Mouse (Mus musculus) heart, postnatal 0 days (tissue): ENCODE results near the gene Fam163b. TPM values are rescaled to one million over a fixed set of nuclear protein-coding genes. Genes with fewer than 3 reads are reported as not detected.

Source experiments
- ATAC-seq: fragments of 200-750 bp; cut with Nextera tagmentation; 2 replicates; pipeline ENCODE4 v1.8.0; 2017; ENCODE audit warnings: low read depth, moderate number of reproducible peaks, moderate library complexity; ENCODE audit not compliant: insufficient read depth
- DNase-seq: peaks from one replicate; pipeline ENCODE4 v3.0.0-alpha.2; 2016; ENCODE audit warnings: low spot score
- H3K27ac ChIP-seq: fragments of 300-500 bp; sonication (generic); 2 replicates; pipeline ENCODE4 v1.5.1; 2014; ENCODE audit warnings: low read depth, mild to moderate bottlenecking
- H3K27me3 ChIP-seq: fragments of 300-500 bp; sonication (generic); 2 replicates; pipeline ENCODE4 v1.6.1; 2014; ENCODE audit warnings: low read length, mixed read lengths; ENCODE audit not compliant: control insufficient read depth, insufficient read depth
- H3K36me3 ChIP-seq: fragments of 300-500 bp; sonication (generic); replicated peaks from 2 replicates; pipeline ENCODE4 v1.6.1; 2014; ENCODE audit warnings: low read length, mixed read lengths; ENCODE audit not compliant: control insufficient read depth, insufficient read depth
- H3K4me1 ChIP-seq: fragments of 300-500 bp; sonication (generic); 2 replicates; pipeline ENCODE4 v1.6.1; 2014; ENCODE audit warnings: antibody characterized with exemption; ENCODE audit not compliant: control insufficient read depth, insufficient read depth
- H3K4me2 ChIP-seq: fragments of 300-500 bp; sonication (generic); 2 replicates; pipeline ENCODE4 v1.6.1; 2014; ENCODE audit warnings: low read depth, mild to moderate bottlenecking, low read length, moderate library complexity
- H3K4me3 ChIP-seq: fragments of 300-500 bp; sonication (generic); 2 replicates; pipeline ENCODE4 v1.5.1; 2014; ENCODE audit warnings: low read depth, low read length
- H3K9ac ChIP-seq: fragments of 300-500 bp; sonication (generic); replicated peaks from 2 replicates; pipeline ENCODE4 v1.6.1; 2014; ENCODE audit warnings: low read depth, low read length, mixed read lengths
- H3K9me3 ChIP-seq: fragments of 300-500 bp; sonication (generic); replicated peaks from 2 replicates; pipeline ENCODE4 v1.6.1; 2016; ENCODE audit warnings: low read length; ENCODE audit not compliant: control insufficient read depth
- CTCF ChIP-seq: IDR thresholded peaks from 2 replicates; pipeline ENCODE4 v1.5.1; 2016; ENCODE audit warnings: antibody characterized with exemption, control low read depth, low read depth
- EP300 ChIP-seq: IDR thresholded peaks from 2 replicates; pipeline ENCODE4 v1.6.1; 2016; ENCODE audit warnings: antibody characterized with exemption, low read depth
- WGBS: fragments of 180-500 bp; shearing (Covaris S2); extraction: QIAGEN DNeasy Blood & Tissue Kit; methylation state at CpG from one replicate; pipeline ENCODE4 v1.1.7; 2014; 5-methylcytosine and 5-hydroxymethylcytosine counted together
- polyA plus RNA-seq: library from polyadenylated mRNA; unstranded; fragments of >200 nt; fragmentation: Nextera tagmentation; extraction: Ambion mirVana; gene quantifications from 2 replicates; pipeline ENCODE4 v1.2.1, GENCODE M21; 2015
- total RNA-seq: library from RNA; depleted of rRNA; stranded (reverse); fragments of >200 nt; gene quantifications from 2 replicates; pipeline ENCODE4 v1.2.3, GENCODE M21; 2014; ENCODE audit warnings: low replicate concordance; rRNA removed

The Fam163b gene
- 0.23 and 0.93 TPM in 2 replicates for total RNA-seq
- 0.36 and 0.40 TPM in 2 replicates for polyA plus RNA-seq

DNA sequence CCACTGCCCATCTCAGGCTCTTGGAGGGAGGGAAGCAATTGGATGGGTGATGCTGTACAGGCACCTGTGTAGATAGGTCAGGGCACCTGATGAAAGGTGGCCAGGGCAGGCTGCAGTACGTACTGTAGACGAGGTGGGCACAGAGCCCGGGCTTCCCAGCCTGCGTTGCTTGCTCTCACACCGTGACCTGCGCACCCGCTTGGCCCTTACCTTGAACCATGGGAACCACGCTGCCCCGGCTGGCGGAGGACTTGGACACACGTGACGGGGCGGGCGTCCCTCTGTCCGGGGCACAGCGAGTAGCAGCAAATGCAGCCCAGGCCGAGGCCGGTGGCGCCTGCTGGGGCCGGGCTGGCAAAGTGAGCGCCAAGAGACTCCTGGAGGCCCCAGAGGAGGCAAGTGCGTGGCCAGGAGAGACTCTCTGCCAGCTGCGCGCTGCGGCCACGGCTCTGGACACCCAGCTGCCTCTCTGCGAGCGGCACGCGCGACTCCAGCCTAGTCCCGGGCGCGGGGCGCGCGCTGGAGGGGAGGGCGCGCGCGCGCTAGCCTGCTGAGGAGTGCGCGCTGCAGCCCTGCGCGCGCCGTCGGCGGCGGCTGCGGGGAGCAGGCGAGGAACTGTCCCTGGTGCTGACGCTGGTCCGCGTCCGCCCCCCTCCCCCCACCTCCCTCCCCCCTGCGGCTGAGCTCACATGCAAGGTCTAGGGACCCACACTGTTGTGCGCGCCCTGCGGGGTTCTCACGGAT is at the start of gene Fam163b:
Fam163b (minus strand) TSS at position 542 of the 744 bp plus-strand sequence.
- ATAC-seq (peak; percentile 83), DNase-seq (peak; percentile 57)
- no peaks in the 10 kb centered on the region for H3K9me3 ChIP-seq
- H3K9ac ChIP-seq, result no peak within 1 kb of the TSS
- WGBS, result 2% methylated on average over 60 of the region's 62 CpGs
- H3K36me3 ChIP-seq, result no peaks in the 10 kb centered on the region
- H3K27me3 ChIP-seq, result peaks cover 69% of the 10 kb centered on the region
- 0 out of 2 replicates have a peak, but pooled peaks cover 4% of the 10 kb centered on the region for H3K4me1 ChIP-seq
- peak within 1 kb of the TSS; percentile 65 for H3K4me2 ChIP-seq
- H3K4me3 ChIP-seq, result peak within 1 kb of the TSS; percentile 34
- no peak for TF ChIP-seq EP300
- H3K27ac ChIP-seq, result no peak within 1 kb of the TSS

- Histone ChIP-seq H3K4me3 (no peak overlapping the region), H3K4me2 (no peak overlapping the region), H3K9ac (no peak overlapping the region), H3K9me3 (no peaks in the 10 kb centered on the region), H3K4me1 (0 out of 2 replicates have a peak, but pooled peaks cover 4% of the 10 kb centered on the region), H3K36me3 (no peaks in the 10 kb centered on the region), H3K27me3 (no peaks in the 10 kb centered on the region), H3K27ac (no peak overlapping the region)
- no peak for TF ChIP-seq EP300
- no peak for TF ChIP-seq CTCF
- DNase-seq (no peak), ATAC-seq (no peak)
- 81% methylated on average over 4 of the region's 4 CpGs for WGBS
Observed at GRCm38 (mm10) chr2:27189994-27190393, 47.7 kb upstream of the Fam163b start.

- Histone ChIP-seq H3K4me2 (no peak overlapping the region), H3K9me3 (no peaks in the 10 kb centered on the region), H3K9ac (no peak overlapping the region), H3K4me1 (peaks cover 13% of the 10 kb centered on the region), H3K36me3 (no peaks in the 10 kb centered on the region), H3K27ac (no peak overlapping the region), H3K27me3 (no peaks in the 10 kb centered on the region), H3K4me3 (no peak overlapping the region)
- TF ChIP-seq EP300 (no peak), CTCF (no peak)
- no peak for DNase-seq
- WGBS, result 42% methylated on average over 6 of the region's 6 CpGs
- no peak for ATAC-seq
Observed at GRCm38 (mm10) chr2:27187531-27187930, 45.2 kb upstream of the Fam163b start.

DNA sequence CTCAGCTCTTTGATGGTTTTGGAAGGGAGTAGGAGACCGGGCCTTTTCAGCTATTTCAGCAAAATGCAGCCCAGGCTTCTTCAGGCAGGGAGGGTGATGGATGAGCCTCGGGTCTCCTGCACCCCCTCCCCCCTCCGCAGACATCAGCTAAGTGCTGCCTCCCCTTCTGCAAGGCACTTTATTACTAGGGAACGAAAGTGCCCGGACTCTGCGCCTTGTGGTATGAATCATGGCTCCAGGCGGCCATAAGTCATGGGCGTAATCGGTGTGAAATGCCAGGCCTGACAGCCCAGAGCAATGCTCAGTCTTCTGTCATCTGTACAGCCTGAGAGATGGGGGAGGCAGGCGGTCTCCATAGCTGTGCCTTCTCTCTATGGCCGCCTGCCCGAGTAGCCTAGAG is 41.4 kb upstream of the Fam163b start:
- Histone ChIP-seq H3K4me1 (peaks cover 41% of the 10 kb centered on the region), H3K4me3 (no peak overlapping the region), H3K9ac (no peak overlapping the region), H3K4me2 (no peak overlapping the region), H3K36me3 (no peaks in the 10 kb centered on the region), H3K27me3 (no peaks in the 10 kb centered on the region), H3K27ac (peak overlapping the region; percentile 64; the same call in 1 of the 2 replicates), H3K9me3 (no peaks in the 10 kb centered on the region)
- DNase-seq, result no peak
- no peak; the same call in 1 of the 2 replicates for ATAC-seq
- TF ChIP-seq CTCF (no peak), EP300 (no peak)
- 67% methylated on average over 12 of the region's 12 CpGs for WGBS

DNA sequence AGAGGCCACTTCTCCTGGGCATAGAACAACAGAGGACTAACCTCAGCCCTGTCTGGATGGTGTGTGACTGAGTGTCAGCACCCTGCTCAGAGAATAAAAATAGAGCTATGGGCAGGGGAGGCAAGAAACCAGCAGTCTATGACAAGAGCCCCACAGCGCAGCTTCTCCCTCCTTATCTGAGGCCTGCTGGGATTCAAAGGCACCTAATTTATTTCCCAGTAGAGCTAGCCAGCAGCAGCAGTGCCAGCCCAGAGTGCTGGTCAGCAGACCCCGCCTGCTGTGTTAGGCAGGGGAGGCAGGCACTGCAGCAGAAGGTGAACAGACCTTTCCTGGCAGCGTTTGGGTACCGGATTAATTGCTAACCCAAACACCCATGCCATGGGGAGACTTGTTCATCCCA is 39.6 kb upstream of the Fam163b start:
- H3K4me3 ChIP-seq, result 0 out of 2 replicates have a peak overlapping the region, but pooled peaks have one; percentile 7
- H3K27me3 ChIP-seq, result peaks cover 3% of the 10 kb centered on the region; the same call in 1 of the 2 replicates
- H3K36me3 ChIP-seq, result no peaks in the 10 kb centered on the region
- 0 out of 2 replicates have a peak overlapping the region, but pooled peaks have one; percentile 20 for H3K9ac ChIP-seq
- TF ChIP-seq CTCF, result no peak
- no peak for TF ChIP-seq EP300
- peak overlapping the region; percentile 64 for H3K27ac ChIP-seq
- H3K9me3 ChIP-seq, result no peaks in the 10 kb centered on the region
- ATAC-seq, result peak; percentile 72
- DNase-seq, result peak; percentile 63
- peaks cover 41% of the 10 kb centered on the region for H3K4me1 ChIP-seq
- H3K4me2 ChIP-seq, result peak overlapping the region; percentile 26; the same call in 1 of the 2 replicates
- 18% methylated on average over 4 of the region's 4 CpGs for WGBS
